Mouse (Mus musculus) midbrain, embryonic 10.5 days (tissue): ENCODE data around the gene St6galnac5. TPM values are rescaled to one million over a fixed set of nuclear protein-coding genes. Genes with fewer than 3 reads are reported as not detected.
A peak's percentile ranks its signal among the peaks of the same experiment; 100 is the strongest.
"Not testable (repeated sequence)": the region's sequence is repeated elsewhere in the genome, so short reads cannot be mapped to it uniquely, and the experiment has no call there.

Source experiments
- DNase-seq: peaks from one replicate; pipeline ENCODE4 v3.0.0-alpha.2; 2017; ENCODE audit warnings: low spot score
- H3K27ac ChIP-seq: fragments of 300-500 bp; sonication (generic); replicated peaks from 2 replicates; pipeline ENCODE4 v1.5.1; 2016; ENCODE audit warnings: mild to moderate bottlenecking
- H3K27me3 ChIP-seq: fragments of 300-500 bp; sonication (generic); 2 replicates; pipeline ENCODE4 v1.6.1; 2016; ENCODE audit warnings: low read depth, mild to moderate bottlenecking; ENCODE audit not compliant: poor library complexity, severe bottlenecking
- H3K36me3 ChIP-seq: fragments of 300-500 bp; sonication (generic); 2 replicates; pipeline ENCODE4 v1.6.1; 2016; ENCODE audit warnings: mild to moderate bottlenecking, moderate library complexity
- H3K4me1 ChIP-seq: fragments of 300-500 bp; sonication (generic); 2 replicates; pipeline ENCODE4 v1.6.1; 2016
- H3K4me3 ChIP-seq: fragments of 300-500 bp; sonication (generic); 2 replicates; pipeline ENCODE4 v1.5.1; 2016; ENCODE audit warnings: mild to moderate bottlenecking, moderate library complexity
- H3K9me3 ChIP-seq: fragments of 300-500 bp; sonication (generic); replicated peaks from 2 replicates; pipeline ENCODE4 v1.6.1; 2016; ENCODE audit warnings: mild to moderate bottlenecking
- WGBS: fragments of 180-500 bp; shearing (Covaris S2); methylation state at CpG from one replicate; pipeline ENCODE4 v1.1.7; 2016; 5-methylcytosine and 5-hydroxymethylcytosine counted together
- polyA plus RNA-seq: library from polyadenylated mRNA; unstranded; fragments of >200 nt; fragmentation: Nextera tagmentation; extraction: Ambion mirVana; gene quantifications from 2 replicates; pipeline ENCODE4 v1.2.1, GENCODE M21; 2016

St6galnac5 gene
- polyA plus RNA-seq, 1 experiment from 2014 or later: 1.5 TPM

DNA sequence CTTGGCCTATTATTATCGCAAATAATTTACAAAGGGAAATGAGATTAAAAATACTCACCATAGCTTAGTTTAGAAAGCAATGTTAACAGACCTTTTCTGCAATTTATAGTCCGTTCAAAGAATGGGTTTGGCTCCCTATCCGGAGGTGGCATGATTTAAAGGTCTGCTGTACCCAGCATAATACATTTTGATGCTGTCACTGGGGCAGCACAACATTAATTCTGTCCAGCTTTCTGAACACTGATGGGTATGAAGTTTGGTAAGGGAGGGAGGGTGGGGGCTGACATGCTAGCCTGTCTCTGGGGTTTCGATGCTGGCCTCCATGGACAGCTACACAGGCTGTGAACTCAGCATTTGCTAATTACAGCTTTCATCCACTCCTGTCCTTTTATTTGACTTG is 149.6 kb downstream of the St6galnac5 start:
- Histone ChIP-seq H3K36me3 (no peaks in the 10 kb centered on the region), H3K27ac (no peak overlapping the region), H3K4me1 (peaks cover 7% of the 10 kb centered on the region), H3K9me3 (0 out of 2 replicates have a peak, but pooled peaks cover 3% of the 10 kb centered on the region), H3K27me3 (no peaks in the 10 kb centered on the region), H3K4me3 (no peak overlapping the region)
- no peak for DNase-seq
- WGBS: 96% methylated on average over 4 of the region's 4 CpGs

- no peak overlapping the region for H3K27ac ChIP-seq
- peaks cover 7% of the 10 kb centered on the region for H3K4me1 ChIP-seq
- WGBS: 88% methylated on average over 9 of the region's 9 CpGs
- H3K36me3 ChIP-seq: no peaks in the 10 kb centered on the region
- H3K4me3 ChIP-seq: no peak overlapping the region
- H3K27me3 ChIP-seq: no peaks in the 10 kb centered on the region
- H3K9me3 ChIP-seq: 0 out of 2 replicates have a peak, but pooled peaks cover 3% of the 10 kb centered on the region
- DNase-seq: no peak
Observed at GRCm38 (mm10) chr3:152831974-152832373, 150.1 kb downstream of the St6galnac5 start.

DNA sequence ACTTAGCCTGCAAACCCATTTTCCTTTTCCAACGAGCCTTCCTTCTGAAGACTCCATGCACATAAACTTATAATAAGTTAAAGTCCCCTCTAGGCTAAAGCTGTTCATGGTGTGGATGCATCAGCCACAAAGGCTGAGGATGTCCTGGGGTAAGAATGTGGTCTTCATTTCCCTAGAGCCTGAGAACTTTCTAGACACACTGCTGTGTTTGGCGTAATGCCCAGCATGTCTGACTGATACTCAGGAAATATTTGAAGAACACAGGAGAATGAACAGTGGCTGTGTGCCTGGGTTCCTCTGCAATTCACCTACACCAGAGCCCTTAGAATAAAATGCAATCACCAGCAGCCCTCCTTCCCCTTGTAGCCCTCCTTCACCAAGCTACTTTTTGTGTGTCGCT is 150.7 kb downstream of the St6galnac5 start:
- H3K36me3 ChIP-seq: no peaks in the 10 kb centered on the region
- DNase-seq: no peak
- H3K27me3 ChIP-seq: no peaks in the 10 kb centered on the region
- WGBS: 93% methylated on average over 3 of the region's 3 CpGs
- H3K9me3 ChIP-seq: 0 out of 2 replicates have a peak, but pooled peaks cover 3% of the 10 kb centered on the region
- peaks cover 7% of the 10 kb centered on the region for H3K4me1 ChIP-seq
- H3K27ac ChIP-seq: no peak overlapping the region
- H3K4me3 ChIP-seq: no peak overlapping the region

DNA sequence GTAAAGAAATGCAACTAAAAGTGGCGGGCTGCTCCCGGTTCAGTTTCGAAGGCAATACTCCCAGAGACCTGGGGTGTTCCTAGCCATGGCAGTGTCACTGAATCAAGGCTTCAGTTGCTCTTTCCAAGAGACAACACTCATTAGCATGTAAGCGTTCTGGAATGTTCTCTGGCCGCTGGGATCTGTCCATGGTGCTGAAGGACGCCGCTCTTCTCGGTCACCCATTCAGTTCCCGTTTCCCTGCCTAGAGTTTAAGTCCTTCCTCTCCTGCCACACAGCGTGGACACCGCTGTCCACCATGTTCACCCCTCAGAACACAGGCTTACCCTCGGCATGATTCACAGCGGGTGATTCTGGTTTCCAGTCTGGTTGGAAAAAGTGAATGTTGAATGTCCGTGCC is 160.8 kb downstream of the St6galnac5 start:
- Histone ChIP-seq H3K9me3 (no peaks in the 10 kb centered on the region), H3K36me3 (no peaks in the 10 kb centered on the region), H3K27me3 (no peaks in the 10 kb centered on the region), H3K4me1 (no peaks in the 10 kb centered on the region), H3K27ac (no peak overlapping the region), H3K4me3 (no peak overlapping the region)
- 65% methylated on average over 14 of the region's 14 CpGs for WGBS
- DNase-seq: peak; percentile 56

DNA sequence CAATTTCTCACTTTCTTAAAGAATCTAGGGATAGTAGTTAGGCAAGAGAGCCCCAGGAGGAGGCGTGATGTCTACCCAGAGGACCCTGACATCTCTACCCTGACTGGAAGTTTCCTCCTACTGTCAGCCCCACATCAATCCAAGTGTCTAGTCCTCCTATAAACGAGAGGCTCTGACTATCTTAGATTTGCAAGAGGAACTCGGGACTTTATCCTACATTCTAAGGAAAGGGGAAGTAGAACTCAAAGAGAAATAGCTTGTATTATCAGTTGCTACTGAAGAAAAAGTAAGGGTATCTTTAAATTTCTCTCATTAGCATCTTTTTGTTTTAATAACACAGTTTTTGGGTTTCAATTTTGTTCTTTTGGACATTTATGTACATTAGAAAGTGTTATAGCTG is 161.6 kb downstream of the St6galnac5 start:
- WGBS: 75% methylated on average over 3 of the region's 3 CpGs
- Histone ChIP-seq H3K9me3 (no peaks in the 10 kb centered on the region), H3K36me3 (no peaks in the 10 kb centered on the region), H3K4me3 (no peak overlapping the region), H3K27ac (no peak overlapping the region), H3K27me3 (no peaks in the 10 kb centered on the region), H3K4me1 (no peaks in the 10 kb centered on the region)
- no peak for DNase-seq

DNA sequence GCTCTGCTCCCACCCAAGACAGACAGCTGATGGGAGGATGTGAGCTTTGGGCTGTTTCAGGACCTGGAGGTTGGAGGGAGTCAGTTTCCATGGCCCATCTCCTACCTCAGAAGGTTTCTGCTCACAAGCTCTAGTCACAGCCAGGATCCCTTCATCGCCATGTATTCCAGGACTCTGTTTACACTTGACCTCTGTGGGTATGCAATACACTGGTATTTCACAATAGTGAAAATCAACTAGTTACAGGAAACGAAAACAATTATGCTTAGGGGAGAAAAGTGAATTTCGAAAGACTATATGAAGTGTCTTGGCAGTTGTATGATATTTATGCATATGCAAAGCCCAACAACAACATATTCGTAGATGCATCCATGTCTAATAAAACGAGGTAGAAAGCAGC is 166.9 kb downstream of the St6galnac5 start:
- H3K27me3 ChIP-seq: no peaks in the 10 kb centered on the region
- DNase-seq: no peak
- 87% methylated on average over 5 of the region's 5 CpGs for WGBS

DNA sequence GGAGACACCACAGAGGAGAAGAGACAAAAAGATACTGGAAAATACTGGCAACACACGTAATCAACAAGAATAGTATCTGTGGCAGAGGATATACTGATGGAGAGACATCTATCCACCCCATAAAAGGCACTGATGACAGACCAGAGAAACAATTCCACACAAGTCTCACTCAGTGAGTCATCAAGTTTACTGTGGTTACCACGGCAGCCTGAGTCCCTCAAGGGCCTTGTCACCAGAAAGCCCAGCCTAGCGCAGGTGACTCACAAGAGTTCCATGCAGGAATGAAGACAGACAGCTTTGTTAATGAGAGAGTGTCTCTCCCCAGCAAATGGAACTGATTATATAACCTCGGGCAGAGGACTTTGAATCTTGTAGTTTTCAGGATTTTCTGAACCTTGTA is 168.1 kb downstream of the St6galnac5 start:
- no peak for DNase-seq
- H3K9me3 ChIP-seq: no peaks in the 10 kb centered on the region
- H3K4me3 ChIP-seq: no peak overlapping the region
- 83% methylated on average over 4 of the region's 4 CpGs for WGBS
- H3K27ac ChIP-seq: no peak overlapping the region
- no peaks in the 10 kb centered on the region for H3K4me1 ChIP-seq
- no peaks in the 10 kb centered on the region for H3K27me3 ChIP-seq
- no peaks in the 10 kb centered on the region for H3K36me3 ChIP-seq

More for the DNA sequence above, 166.9 kb downstream of the St6galnac5 start:
- H3K27ac ChIP-seq: no peak overlapping the region
- no peaks in the 10 kb centered on the region for H3K36me3 ChIP-seq
- no peaks in the 10 kb centered on the region for H3K4me1 ChIP-seq
- H3K9me3 ChIP-seq: no peaks in the 10 kb centered on the region
- H3K4me3 ChIP-seq: no peak overlapping the region

GRCm38 (mm10) chr3:152799738-152800431 is 182.2 kb downstream of the St6galnac5 start:
- peak; percentile 17 for DNase-seq
- Histone ChIP-seq H3K27me3 (no peaks in the 10 kb centered on the region), H3K9me3 (no peaks in the 10 kb centered on the region; the same call in 1 of the 2 replicates), H3K27ac (no peak overlapping the region), H3K36me3 (no peaks in the 10 kb centered on the region), H3K4me3 (no peak overlapping the region), H3K4me1 (peaks cover 13% of the 10 kb centered on the region)
- WGBS: 83% methylated on average over 9 of the region's 9 CpGs

DNA sequence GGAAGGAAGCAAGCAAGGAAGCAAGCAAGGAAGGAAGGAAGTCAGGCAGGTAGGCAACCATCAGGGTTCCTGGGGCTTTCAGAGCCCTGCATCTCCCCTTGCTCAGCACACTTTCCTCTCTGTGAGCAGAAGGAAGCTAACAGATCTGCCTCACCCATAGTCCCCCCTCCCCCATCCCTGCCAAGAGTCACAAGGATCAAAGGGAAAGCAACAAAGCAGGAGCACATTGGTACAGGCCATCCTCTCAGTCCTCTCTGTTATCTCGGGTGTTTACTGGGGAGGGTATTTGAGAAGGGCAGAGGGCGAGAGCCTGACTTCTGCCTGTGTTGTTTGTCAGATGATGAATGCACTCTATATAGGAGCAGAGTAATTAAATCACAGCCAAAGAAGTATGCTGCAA is 184.7 kb downstream of the St6galnac5 start:
- WGBS: 14% methylated on average over 2 of the region's 2 CpGs
- DNase-seq: no peak
- Histone ChIP-seq H3K36me3 (no peaks in the 10 kb centered on the region), H3K27ac (no peak overlapping the region), H3K27me3 (no peaks in the 10 kb centered on the region), H3K4me3 (no peak overlapping the region), H3K9me3 (no peaks in the 10 kb centered on the region; the same call in 1 of the 2 replicates), H3K4me1 (peaks cover 13% of the 10 kb centered on the region)

- Histone ChIP-seq H3K9me3 (no peaks in the 10 kb centered on the region; the same call in 1 of the 2 replicates), H3K27me3 (no peaks in the 10 kb centered on the region), H3K4me1 (peaks cover 13% of the 10 kb centered on the region), H3K36me3 (no peaks in the 10 kb centered on the region), H3K4me3 (no peak overlapping the region), H3K27ac (no peak overlapping the region)
- 82% methylated on average over 4 of the region's 4 CpGs for WGBS
- DNase-seq: no peak
Observed at GRCm38 (mm10) chr3:152796216-152796615, 185.8 kb downstream of the St6galnac5 start.

- Histone ChIP-seq H3K27me3 (no peaks in the 10 kb centered on the region), H3K4me3 (no peak overlapping the region), H3K4me1 (peaks cover 13% of the 10 kb centered on the region), H3K9me3 (no peaks in the 10 kb centered on the region), H3K27ac (no peak overlapping the region), H3K36me3 (peaks cover 2% of the 10 kb centered on the region)
- DNase-seq: no peak
- 98% methylated on average over 4 of the region's 4 CpGs for WGBS
Observed at GRCm38 (mm10) chr3:152793006-152793405, 189.0 kb downstream of the St6galnac5 start.

DNA sequence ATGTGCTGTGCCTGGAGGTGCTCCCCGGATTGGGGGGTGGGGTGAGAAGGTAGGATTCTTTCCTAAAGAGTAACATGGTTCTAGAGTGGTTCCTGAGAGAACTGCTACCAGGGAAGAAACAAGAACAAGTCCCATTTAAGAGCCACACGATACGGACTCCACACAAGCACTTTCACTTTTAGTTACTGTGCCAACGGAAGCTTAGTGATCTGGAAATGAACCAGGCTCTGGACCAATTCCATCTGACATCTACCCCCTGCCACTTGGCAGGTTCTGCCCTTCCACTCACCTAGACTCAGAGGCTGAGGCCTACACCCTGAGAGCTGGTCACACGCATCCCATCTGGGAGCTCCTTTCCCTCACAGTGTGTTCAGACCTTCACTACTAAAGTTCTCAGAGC is 189.4 kb downstream of the St6galnac5 start:
- Histone ChIP-seq H3K4me3 (no peak overlapping the region), H3K27me3 (no peaks in the 10 kb centered on the region), H3K27ac (no peak overlapping the region), H3K9me3 (no peaks in the 10 kb centered on the region), H3K4me1 (peaks cover 11% of the 10 kb centered on the region), H3K36me3 (peaks cover 6% of the 10 kb centered on the region)
- DNase-seq: no peak
- 91% methylated on average over 5 of the region's 5 CpGs for WGBS

- H3K4me1 ChIP-seq, H3K27me3 ChIP-seq, H3K27ac ChIP-seq, H3K9me3 ChIP-seq, DNase-seq, H3K4me3 ChIP-seq: not testable (repeated sequence)
- H3K36me3 ChIP-seq: peaks cover 13% of the 10 kb centered on the region
- WGBS: 87% methylated on average over 5 of the region's 5 CpGs
Observed at GRCm38 (mm10) chr3:152788301-152788953, 193.6 kb downstream of the St6galnac5 start.
